Mouse (Mus musculus): ENCODE measurements around the gene Kif20b. TPM values are rescaled to one million over a fixed set of nuclear protein-coding genes. Genes with fewer than 3 reads are reported as not detected.

Kif20b gene
- polyA plus RNA-seq, 1 experiment from 2014 or later = 85.7 TPM

DNA sequence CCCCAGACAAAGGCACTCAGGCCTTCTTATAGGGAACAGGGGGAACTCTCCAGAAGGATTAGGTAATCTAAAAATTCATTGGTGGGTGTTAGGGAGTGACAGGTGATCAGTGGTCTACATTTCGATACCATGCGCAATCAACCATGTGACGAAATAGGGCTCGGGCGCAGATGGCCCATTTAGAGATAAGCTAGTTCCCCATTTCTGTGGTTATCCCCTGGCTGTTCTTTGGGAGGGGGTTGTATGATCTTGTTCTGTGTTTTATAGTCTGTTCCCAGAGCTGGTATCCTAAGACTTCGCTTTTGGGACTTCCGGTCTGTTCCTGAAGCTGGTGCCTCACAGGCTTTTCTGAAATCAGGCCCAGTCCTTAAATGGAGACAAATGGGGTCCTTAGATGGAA is 16.7 kb upstream of the Kif20b start:
- no peaks in the 10 kb centered on the region for H3K27me3 ChIP-seq (ENCODE audit: control insufficient read depth, insufficient read depth, low read depth, low read length)
- H3K4me3 ChIP-seq (ENCODE audit: low read length) = no peak overlapping the region
- H3K4me1 ChIP-seq (replicated peaks; ENCODE audit: control insufficient read depth, insufficient read depth, low read length) = no peaks in the 10 kb centered on the region
- no peaks in the 10 kb centered on the region for H3K36me3 ChIP-seq (ENCODE audit: control insufficient read depth, insufficient read depth, low read length)
- ATAC-seq (ENCODE audit: low read depth) = no peak
- H3K27ac ChIP-seq (ENCODE audit: low read length) = no peak overlapping the region
- no peaks in the 10 kb centered on the region for H3K9me3 ChIP-seq (ENCODE audit: control insufficient read depth, low read length)
- H3K4me2 ChIP-seq (ENCODE audit: low read depth, low read length) = no peak overlapping the region
- H3K9ac ChIP-seq (ENCODE audit: low read length) = no peak overlapping the region
- 89% methylated on average over 7 of the region's 7 CpGs for WGBS

DNA sequence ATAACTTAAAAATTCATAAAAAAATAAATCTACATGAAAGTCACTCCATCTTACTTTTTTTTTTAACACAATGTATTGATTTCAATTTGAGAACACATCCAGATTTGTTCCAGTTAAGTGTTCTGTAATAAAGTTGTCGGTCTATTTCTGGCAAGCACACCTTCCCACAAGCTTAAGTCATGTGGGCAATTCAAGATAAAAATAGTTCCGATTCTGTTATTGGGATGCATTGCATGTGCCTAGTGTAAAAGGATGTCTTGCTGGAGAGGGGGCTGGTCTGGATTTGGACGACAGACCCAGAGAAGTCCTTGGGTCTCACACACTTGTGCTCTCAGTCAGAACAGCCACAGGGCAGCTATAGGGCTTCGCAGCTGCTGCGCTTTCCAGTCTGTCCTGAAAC is 15.4 kb upstream of the Kif20b start:
- H3K9ac ChIP-seq (ENCODE audit: low read length) = no peak overlapping the region
- H3K4me2 ChIP-seq (ENCODE audit: low read depth, low read length) = no peak overlapping the region
- no peaks in the 10 kb centered on the region for H3K27me3 ChIP-seq (ENCODE audit: control insufficient read depth, insufficient read depth, low read depth, low read length)
- H3K4me3 ChIP-seq (ENCODE audit: low read length) = no peak overlapping the region
- 74% methylated on average over 5 of the region's 5 CpGs for WGBS
- no peaks in the 10 kb centered on the region for H3K4me1 ChIP-seq (replicated peaks; ENCODE audit: control insufficient read depth, insufficient read depth, low read length)
- no peak overlapping the region for H3K27ac ChIP-seq (ENCODE audit: low read length)
- no peaks in the 10 kb centered on the region for H3K9me3 ChIP-seq (ENCODE audit: control insufficient read depth, low read length)
- ATAC-seq (ENCODE audit: low read depth) = no peak
- no peaks in the 10 kb centered on the region for H3K36me3 ChIP-seq (ENCODE audit: control insufficient read depth, insufficient read depth, low read length)

GRCm38 (mm10) chr19:34912366-34912765 is 9.8 kb upstream of the Kif20b start:
- Histone ChIP-seq H3K9ac (ENCODE audit: low read length) (no peak overlapping the region), H3K27me3 (ENCODE audit: control insufficient read depth, insufficient read depth, low read depth, low read length) (no peaks in the 10 kb centered on the region), H3K27ac (ENCODE audit: low read length) (no peak overlapping the region), H3K4me1 (replicated peaks; ENCODE audit: control insufficient read depth, insufficient read depth, low read length) (no peaks in the 10 kb centered on the region), H3K4me2 (ENCODE audit: low read depth, low read length) (no peak overlapping the region), H3K4me3 (ENCODE audit: low read length) (no peak overlapping the region), H3K36me3 (ENCODE audit: control insufficient read depth, insufficient read depth, low read length) (no peaks in the 10 kb centered on the region), H3K9me3 (ENCODE audit: control insufficient read depth, low read length) (no peaks in the 10 kb centered on the region)
- ATAC-seq (ENCODE audit: low read depth) = no peak

DNA sequence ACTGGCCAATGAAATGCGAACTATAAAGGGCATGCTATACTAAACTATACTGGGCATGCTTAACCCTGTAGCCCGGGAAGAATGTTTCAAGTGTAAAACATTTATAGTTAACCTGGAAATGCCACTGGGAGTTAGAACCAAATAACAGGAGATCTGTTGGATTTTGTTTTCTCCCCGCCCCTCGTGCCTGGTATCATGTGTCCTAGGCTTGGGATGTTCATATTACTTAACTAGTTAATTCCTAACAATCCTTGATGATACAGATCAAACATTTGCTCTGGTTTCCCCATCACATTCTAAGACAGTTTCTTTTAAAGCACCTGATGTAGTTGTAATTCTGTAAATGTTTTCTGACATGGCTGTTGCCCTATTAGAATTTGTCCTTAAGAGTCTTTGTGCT is 2.1 kb upstream of the Kif20b start:
- H3K4me3 ChIP-seq (ENCODE audit: low read length) = no peak overlapping the region
- H3K9me3 ChIP-seq (ENCODE audit: control insufficient read depth, low read length) = no peaks in the 10 kb centered on the region
- no peaks in the 10 kb centered on the region for H3K27me3 ChIP-seq (ENCODE audit: control insufficient read depth, insufficient read depth, low read depth, low read length)
- H3K9ac ChIP-seq (ENCODE audit: low read length) = no peak overlapping the region
- H3K4me2 ChIP-seq (ENCODE audit: low read depth, low read length) = no peak overlapping the region
- no peak overlapping the region for H3K27ac ChIP-seq (ENCODE audit: low read length)
- 83% methylated on average over 4 of the region's 4 CpGs for WGBS
- H3K4me1 ChIP-seq (replicated peaks; ENCODE audit: control insufficient read depth, insufficient read depth, low read length) = peaks cover 4% of the 10 kb centered on the region
- ATAC-seq (ENCODE audit: low read depth) = no peak
- H3K36me3 ChIP-seq (ENCODE audit: control insufficient read depth, insufficient read depth, low read length) = no peaks in the 10 kb centered on the region

DNA sequence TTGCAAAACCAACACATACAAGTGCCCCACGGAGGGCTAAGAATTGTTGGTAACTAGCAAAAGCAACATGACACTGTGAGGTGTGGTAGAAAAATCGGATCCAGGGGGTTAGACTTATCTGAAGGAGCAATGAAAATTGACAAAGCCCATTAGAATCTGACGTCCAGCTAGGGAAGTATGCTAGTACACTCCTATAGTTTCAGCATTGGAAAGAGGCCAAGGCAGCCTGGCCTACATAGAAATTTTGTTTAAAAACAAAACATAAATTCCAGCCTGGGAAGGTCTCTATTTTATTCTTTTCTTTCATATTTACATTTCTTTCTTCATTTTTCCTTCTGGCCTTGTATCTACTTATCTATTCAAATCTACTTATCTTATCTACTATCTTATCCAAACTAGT is 1.6 kb upstream of the Kif20b start:
- Histone ChIP-seq H3K36me3 (ENCODE audit: control insufficient read depth, insufficient read depth, low read length) (no peaks in the 10 kb centered on the region), H3K4me1 (replicated peaks; ENCODE audit: control insufficient read depth, insufficient read depth, low read length) (peaks cover 4% of the 10 kb centered on the region), H3K27ac (ENCODE audit: low read length) (no peak overlapping the region), H3K4me2 (ENCODE audit: low read depth, low read length) (no peak overlapping the region), H3K9ac (ENCODE audit: low read length) (no peak overlapping the region), H3K4me3 (ENCODE audit: low read length) (no peak overlapping the region), H3K9me3 (ENCODE audit: control insufficient read depth, low read length) (no peaks in the 10 kb centered on the region), H3K27me3 (ENCODE audit: control insufficient read depth, insufficient read depth, low read depth, low read length) (no peaks in the 10 kb centered on the region)
- no peak for ATAC-seq (ENCODE audit: low read depth)
- 38% methylated on average over 3 of the region's 3 CpGs for WGBS

GRCm38 (mm10) chr19:34921253-34921651 is 909 bp upstream of the Kif20b start:
- Histone ChIP-seq H3K36me3 (ENCODE audit: control insufficient read depth, insufficient read depth, low read length) (no peaks in the 10 kb centered on the region), H3K4me1 (replicated peaks; ENCODE audit: control insufficient read depth, insufficient read depth, low read length) (peaks cover 4% of the 10 kb centered on the region), H3K9ac (ENCODE audit: low read length) (0 out of 2 replicates have a peak overlapping the region, but pooled peaks have one; percentile 67), H3K4me3 (ENCODE audit: low read length) (peak overlapping the region; percentile 79), H3K9me3 (ENCODE audit: control insufficient read depth, low read length) (no peaks in the 10 kb centered on the region), H3K27me3 (ENCODE audit: control insufficient read depth, insufficient read depth, low read depth, low read length) (no peaks in the 10 kb centered on the region), H3K4me2 (ENCODE audit: low read depth, low read length) (peak overlapping the region; percentile 63), H3K27ac (ENCODE audit: low read length) (peak overlapping the region; percentile 89)
- ATAC-seq (ENCODE audit: low read depth) = 0 out of 2 replicates have a peak, but pooled peaks have one; percentile 0
- 14% methylated on average over 6 of the region's 7 CpGs for WGBS

DNA sequence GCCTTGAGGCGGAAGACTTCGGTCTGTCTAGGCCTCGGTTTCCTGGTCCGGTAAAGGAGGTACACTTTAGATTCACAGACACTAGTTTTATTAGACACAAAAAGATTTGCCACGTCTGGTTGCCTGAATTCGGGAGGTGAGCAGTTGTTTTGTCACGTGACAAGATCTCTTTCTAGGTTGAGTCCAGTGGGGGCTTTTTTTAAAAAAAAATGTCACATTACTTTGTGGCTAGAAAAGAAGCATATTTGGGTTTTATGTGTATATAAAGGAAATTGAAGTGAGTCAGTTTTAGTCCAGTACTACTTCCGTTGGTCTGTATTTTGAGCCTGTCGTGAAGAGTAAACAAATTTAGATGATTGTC is 422 bp downstream of the Kif20b start:
- no peak for ATAC-seq (ENCODE audit: low read depth)
- Histone ChIP-seq H3K9ac (ENCODE audit: low read length) (peak overlapping the region; percentile 67), H3K9me3 (ENCODE audit: control insufficient read depth, low read length) (no peaks in the 10 kb centered on the region), H3K27me3 (ENCODE audit: control insufficient read depth, insufficient read depth, low read depth, low read length) (no peaks in the 10 kb centered on the region), H3K4me3 (ENCODE audit: low read length) (peak overlapping the region; percentile 79), H3K4me1 (replicated peaks; ENCODE audit: control insufficient read depth, insufficient read depth, low read length) (peaks cover 4% of the 10 kb centered on the region), H3K4me2 (ENCODE audit: low read depth, low read length) (peak overlapping the region; percentile 63), H3K27ac (ENCODE audit: low read length) (peak overlapping the region; percentile 8; the same call in 1 of the 2 replicates), H3K36me3 (ENCODE audit: control insufficient read depth, insufficient read depth, low read length) (no peaks in the 10 kb centered on the region)
- under 1% methylated on average over 9 of the region's 9 CpGs for WGBS

DNA sequence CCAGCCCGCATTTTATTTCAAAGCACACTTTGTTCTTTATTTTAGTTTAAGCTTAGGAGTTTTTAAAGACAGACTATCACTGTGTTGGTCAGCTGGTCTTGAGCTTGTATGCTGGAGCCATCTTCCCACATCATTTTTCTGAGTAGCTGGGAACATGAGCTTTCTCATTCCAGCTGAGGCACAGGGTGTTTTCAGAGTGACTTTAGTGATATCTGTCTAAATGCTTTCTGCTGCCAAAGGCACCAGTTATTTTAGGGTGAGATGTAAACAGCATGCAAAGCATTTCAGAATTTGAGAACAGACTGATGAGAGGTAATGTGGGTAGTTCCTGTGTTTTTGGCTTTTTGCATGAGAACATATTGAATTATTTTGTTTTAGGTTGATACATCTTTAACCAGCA is 25.0 kb downstream of the Kif20b start:
- Histone ChIP-seq H3K36me3 (ENCODE audit: control insufficient read depth, insufficient read depth, low read length) (peaks cover 21% of the 10 kb centered on the region), H3K4me2 (ENCODE audit: low read depth, low read length) (no peak overlapping the region), H3K27me3 (ENCODE audit: control insufficient read depth, insufficient read depth, low read depth, low read length) (no peaks in the 10 kb centered on the region), H3K9ac (ENCODE audit: low read length) (no peak overlapping the region), H3K4me3 (ENCODE audit: low read length) (no peak overlapping the region), H3K9me3 (ENCODE audit: control insufficient read depth, low read length) (no peaks in the 10 kb centered on the region), H3K4me1 (replicated peaks; ENCODE audit: control insufficient read depth, insufficient read depth, low read length) (no peaks in the 10 kb centered on the region), H3K27ac (ENCODE audit: low read length) (no peak overlapping the region)
- ATAC-seq (ENCODE audit: low read depth) = no peak
- WGBS = 100% methylated on average over 1 of the region's 1 CpGs

DNA sequence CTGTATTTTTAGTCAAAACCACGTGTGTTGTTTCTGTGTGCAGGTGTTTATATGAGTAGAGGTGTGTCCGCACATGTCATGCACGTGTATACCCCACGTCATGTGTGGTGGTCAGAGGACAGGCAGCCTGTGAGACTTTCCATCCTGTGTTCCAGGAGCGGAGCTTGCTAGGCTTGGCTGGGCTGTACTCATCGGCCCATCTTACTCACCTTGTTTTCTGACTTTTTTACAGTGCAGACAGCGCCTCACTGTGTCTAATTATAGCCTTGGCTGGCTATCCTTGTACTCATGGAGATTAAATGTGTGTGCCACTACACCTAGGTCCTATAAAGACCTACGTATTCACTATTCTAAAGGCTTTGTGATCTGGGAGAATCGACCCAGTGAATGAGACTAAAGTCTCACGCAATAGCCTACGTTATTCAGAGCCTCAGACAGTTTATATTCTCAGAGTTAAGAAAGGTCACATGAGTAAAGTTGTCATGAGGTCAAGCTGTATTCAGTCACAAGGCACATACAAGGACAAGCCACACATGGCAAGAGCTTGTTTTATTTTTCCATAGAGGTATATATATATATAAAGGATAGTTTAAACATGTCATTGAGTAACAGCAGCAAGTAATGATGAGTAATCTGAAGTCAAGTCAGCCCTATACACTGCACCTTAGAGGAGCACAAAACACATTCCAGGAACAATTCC is 31.8 kb downstream of the Kif20b start:
- no peak overlapping the region for H3K4me3 ChIP-seq (ENCODE audit: low read length)
- H3K9ac ChIP-seq (ENCODE audit: low read length) = no peak overlapping the region
- whole genome bisulfite sequencing = 87% methylated on average over 11 of the region's 11 CpGs
- no peaks in the 10 kb centered on the region for H3K9me3 ChIP-seq (ENCODE audit: control insufficient read depth, low read length)
- no peak overlapping the region for H3K4me2 ChIP-seq (ENCODE audit: low read depth, low read length)
- no peaks in the 10 kb centered on the region for H3K4me1 ChIP-seq (replicated peaks; ENCODE audit: control insufficient read depth, insufficient read depth, low read length)
- no peak overlapping the region for H3K27ac ChIP-seq (ENCODE audit: low read length)
- H3K27me3 ChIP-seq (ENCODE audit: control insufficient read depth, insufficient read depth, low read depth, low read length) = no peaks in the 10 kb centered on the region
- H3K36me3 ChIP-seq (ENCODE audit: control insufficient read depth, insufficient read depth, low read length) = peaks cover 27% of the 10 kb centered on the region
- ATAC-seq (ENCODE audit: low read depth) = no peak

DNA sequence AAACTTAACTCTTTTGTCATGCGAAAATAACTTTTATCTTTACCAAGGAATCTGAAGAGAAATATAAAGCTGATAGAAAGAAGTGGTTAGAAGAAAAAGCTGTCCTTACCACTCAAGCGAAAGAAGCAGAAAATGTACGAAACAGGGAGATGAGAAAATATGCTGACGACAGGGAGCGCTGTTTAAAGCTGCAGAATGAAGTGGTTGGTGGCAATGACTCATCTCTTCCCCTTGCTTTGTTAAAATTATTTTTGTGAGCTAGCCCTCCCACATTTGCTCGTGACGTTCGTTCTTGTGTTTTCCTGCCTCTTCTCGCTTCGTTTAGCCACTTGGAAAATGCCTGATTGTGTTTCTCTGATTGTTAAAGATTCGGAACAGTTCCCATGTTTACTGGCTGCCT is 37.2 kb downstream of the Kif20b start:
- H3K4me1 ChIP-seq (replicated peaks; ENCODE audit: control insufficient read depth, insufficient read depth, low read length) = no peaks in the 10 kb centered on the region
- H3K9ac ChIP-seq (ENCODE audit: low read length) = no peak overlapping the region
- ATAC-seq (ENCODE audit: low read depth) = no peak
- 81% methylated on average over 11 of the region's 11 CpGs for WGBS
- no peaks in the 10 kb centered on the region for H3K9me3 ChIP-seq (ENCODE audit: control insufficient read depth, low read length)
- H3K4me2 ChIP-seq (ENCODE audit: low read depth, low read length) = no peak overlapping the region
- H3K27ac ChIP-seq (ENCODE audit: low read length) = no peak overlapping the region
- peaks cover 27% of the 10 kb centered on the region for H3K36me3 ChIP-seq (ENCODE audit: control insufficient read depth, insufficient read depth, low read length)
- H3K4me3 ChIP-seq (ENCODE audit: low read length) = no peak overlapping the region
- H3K27me3 ChIP-seq (ENCODE audit: control insufficient read depth, insufficient read depth, low read depth, low read length) = no peaks in the 10 kb centered on the region
